Mouse (Mus musculus) cerebellum, adult 2 months (tissue): ENCODE measurements around the gene Tecpr1. TPM values are rescaled to one million over a fixed set of nuclear protein-coding genes. Genes with fewer than 3 reads are reported as not detected.
A peak's percentile ranks its signal among the peaks of the same experiment; 100 is the strongest.

ENCODE experiments used
- DNase-seq, 2 experiments: peaks; one replicate each; pipeline ENCODE4 v3.0.0; 2021
- H3K27ac ChIP-seq: fragments of 200-500 bp; 2 replicates; pipeline ENCODE4 v1.5.1; 2012; ENCODE audit warnings: low read length, control low read depth, inconsistent platforms; ENCODE audit not compliant: insufficient read depth
- H3K27me3 ChIP-seq: fragments of 200-500 bp; 2 replicates; pipeline ENCODE4 v1.6.1; 2012; ENCODE audit warnings: inconsistent platforms, mild to moderate bottlenecking, low read length, moderate library complexity; ENCODE audit not compliant: control insufficient read depth, insufficient read depth
- H3K4me1 ChIP-seq: fragments of 200-500 bp; 2 replicates; pipeline ENCODE4 v1.6.1; 2011; ENCODE audit warnings: low read length; ENCODE audit not compliant: control insufficient read depth, insufficient read depth
- H3K4me3 ChIP-seq: fragments of 200-500 bp; replicated peaks from 2 replicates; pipeline ENCODE3; 2011; ENCODE audit warnings: mild to moderate bottlenecking, low read depth, low read length, control low read depth; ENCODE audit not compliant: insufficient read depth
- CTCF ChIP-seq: fragments of 200-500 bp; IDR thresholded peaks from 2 replicates; pipeline ENCODE4 v1.5.1; 2011; ENCODE audit warnings: low read depth, mild to moderate bottlenecking, control low read depth, low read length, moderate library complexity, borderline replicate concordance; ENCODE audit not compliant: insufficient read depth
- POLR2A ChIP-seq: fragments of 200-500 bp; IDR thresholded peaks from 2 replicates; pipeline ENCODE4 v1.6.1; 2011; ENCODE audit warnings: low read length, control low read depth, borderline replicate concordance; ENCODE audit not compliant: insufficient read depth
- WGBS: fragments of 180-500 bp; shearing (Covaris S2); methylation state at CpG from one replicate; pipeline ENCODE4 v1.1.7; 2018; 5-methylcytosine and 5-hydroxymethylcytosine counted together
- polyA plus RNA-seq: library from polyadenylated mRNA; depleted of rRNA; stranded (reverse); fragments of >200 nt; gene quantifications from 2 replicates; pipeline ENCODE4 v1.2.3, GENCODE M21; 2012

The Tecpr1 gene
- polyA plus RNA-seq, 1 experiment = 164 TPM

DNA sequence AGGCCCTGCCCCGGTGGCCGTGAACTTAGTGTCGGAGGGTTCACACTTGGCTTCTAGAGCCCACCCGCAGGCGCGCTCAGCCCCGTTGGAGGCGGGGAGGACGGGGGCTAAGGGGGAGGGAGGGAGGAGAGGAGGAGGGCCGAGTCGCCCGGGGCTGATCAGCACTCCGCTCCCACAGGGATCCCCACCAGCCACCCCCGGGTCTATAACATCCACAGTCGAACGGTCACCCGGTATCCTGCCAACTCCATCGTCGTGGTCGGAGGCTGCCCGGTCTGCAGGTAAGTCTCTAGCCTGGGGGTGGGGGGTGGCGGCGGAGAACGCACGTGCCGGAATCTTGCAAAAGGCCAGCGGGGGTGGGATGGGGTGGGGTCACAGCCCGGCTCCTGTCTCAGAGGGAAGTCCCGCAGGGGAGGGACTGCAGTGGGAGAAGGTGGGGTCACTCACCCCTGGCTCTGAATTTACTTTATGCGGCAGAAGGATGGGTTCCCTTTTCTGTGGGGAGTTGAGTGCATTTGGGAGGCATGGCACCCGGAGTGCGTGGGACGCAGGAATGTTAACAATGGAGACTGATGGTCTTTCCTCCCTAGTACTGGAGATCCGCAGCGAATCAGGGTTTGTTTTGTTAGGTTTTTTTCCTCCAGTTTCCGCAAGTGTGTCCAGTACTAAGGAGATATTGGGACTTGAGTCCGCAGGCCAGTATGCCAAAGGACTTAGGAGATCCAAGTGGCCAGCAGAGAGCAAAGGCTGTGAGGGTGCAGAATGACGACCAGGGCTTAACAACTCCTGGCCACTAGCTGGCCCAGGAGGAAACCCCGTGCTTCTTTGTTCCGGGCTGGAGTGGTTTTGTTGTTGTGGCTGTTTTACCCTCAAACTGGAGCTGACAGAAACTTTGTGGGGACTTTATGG lies 32.5 kb upstream of the Tecpr1 start:
- no peaks in the 10 kb centered on the region for H3K27me3 ChIP-seq
- peak; percentile 51 to 55 for DNase-seq
- no peak overlapping the region for H3K27ac ChIP-seq
- under 1% methylated on average over 40 of the region's 40 CpGs for WGBS
- peak overlapping the region; percentile 75 for H3K4me3 ChIP-seq
- peaks cover 37% of the 10 kb centered on the region for H3K4me1 ChIP-seq
- TF ChIP-seq CTCF (no peak), POLR2A (no peak)

DNA sequence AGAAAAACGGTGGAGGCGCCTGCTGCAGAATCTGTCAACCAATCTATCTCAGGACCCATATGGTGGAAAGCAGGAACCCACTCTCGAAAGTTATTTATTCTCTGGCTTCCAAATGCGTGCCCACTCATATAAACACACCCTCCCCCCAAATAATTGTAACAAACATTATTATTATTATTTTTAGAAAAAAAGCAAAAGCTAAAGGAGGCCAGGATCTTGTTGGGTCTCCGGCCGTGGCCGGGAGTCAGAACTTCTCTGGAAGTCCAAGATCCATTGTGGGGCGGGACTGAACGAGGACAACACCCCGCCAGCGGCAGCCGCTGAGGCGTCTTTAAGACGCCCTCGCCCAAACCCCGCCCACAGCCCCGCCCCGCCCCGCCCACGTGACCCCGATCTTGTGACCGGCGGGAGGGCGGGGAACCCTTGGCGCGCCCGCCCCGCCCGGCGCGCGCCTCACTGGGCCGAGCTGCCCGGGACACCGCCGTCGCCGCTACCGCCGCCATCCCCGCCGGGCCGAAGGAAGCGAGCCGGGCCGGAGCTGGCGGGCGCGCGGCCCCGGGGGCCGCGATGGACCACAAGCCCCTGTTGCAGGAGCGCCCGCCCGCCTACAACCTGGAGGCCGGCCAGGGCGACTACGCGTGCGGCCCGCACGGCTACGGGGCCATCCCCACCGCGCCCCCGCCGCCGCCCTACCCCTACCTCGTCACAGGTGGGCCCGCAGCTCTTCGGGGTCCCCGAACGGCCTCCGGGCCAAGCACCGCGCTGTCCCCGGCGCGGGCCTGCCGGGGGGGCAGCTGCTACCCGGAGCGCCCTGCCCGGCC lies 31.6 kb upstream of the Tecpr1 start:
- Histone ChIP-seq H3K27me3 (no peaks in the 10 kb centered on the region), H3K4me3 (peak overlapping the region; percentile 78), H3K4me1 (peaks cover 29% of the 10 kb centered on the region), H3K27ac (no peak overlapping the region)
- no peak for TF ChIP-seq CTCF
- TF ChIP-seq POLR2A = no peak; the same call in 1 of the 2 replicates
- WGBS = 1% methylated on average over 72 of the region's 84 CpGs
- DNase-seq = peak; percentile 84 to 85

DNA sequence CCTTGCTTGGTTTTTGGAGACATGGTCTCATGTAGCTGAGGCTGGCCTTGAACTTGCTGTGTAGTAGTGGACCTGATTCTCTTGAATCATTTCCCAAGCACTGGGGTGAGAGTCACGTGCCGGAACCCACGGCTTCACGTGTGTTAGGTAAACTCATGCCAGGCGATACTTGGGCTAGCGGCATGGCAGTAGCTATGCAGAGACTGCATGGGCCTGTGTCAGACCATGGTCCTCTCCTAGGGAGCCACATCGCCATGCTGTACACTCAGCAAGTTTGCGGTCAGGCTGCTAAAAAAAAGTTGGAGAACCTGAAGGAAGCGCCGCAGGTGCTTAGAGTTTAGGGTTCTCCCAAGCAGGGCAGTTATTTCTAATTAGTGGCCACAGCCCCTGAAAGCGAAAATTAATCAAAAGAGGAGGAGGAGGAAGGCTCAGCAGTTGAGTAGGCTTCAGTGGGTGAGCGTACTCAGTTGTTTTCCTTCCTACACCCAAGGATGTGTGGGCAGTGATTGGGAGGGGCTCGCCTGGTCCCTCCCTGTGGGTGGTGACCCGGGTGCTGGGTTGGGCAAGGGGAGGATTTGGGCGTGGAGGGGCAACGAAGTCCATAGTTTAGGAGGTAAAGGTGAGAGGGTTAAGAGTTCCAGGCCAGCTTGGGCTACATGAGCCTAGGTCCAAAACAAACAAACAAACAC lies 30.9 kb upstream of the Tecpr1 start:
- peak overlapping the region; percentile 78 for H3K4me3 ChIP-seq
- H3K4me1 ChIP-seq = peaks cover 27% of the 10 kb centered on the region
- WGBS = 60% methylated on average over 16 of the region's 16 CpGs
- H3K27me3 ChIP-seq = no peaks in the 10 kb centered on the region
- no peak for TF ChIP-seq POLR2A
- no peak for TF ChIP-seq CTCF
- peak in 1 of 2 experiments; percentile 37 for DNase-seq
- no peak overlapping the region for H3K27ac ChIP-seq

DNA sequence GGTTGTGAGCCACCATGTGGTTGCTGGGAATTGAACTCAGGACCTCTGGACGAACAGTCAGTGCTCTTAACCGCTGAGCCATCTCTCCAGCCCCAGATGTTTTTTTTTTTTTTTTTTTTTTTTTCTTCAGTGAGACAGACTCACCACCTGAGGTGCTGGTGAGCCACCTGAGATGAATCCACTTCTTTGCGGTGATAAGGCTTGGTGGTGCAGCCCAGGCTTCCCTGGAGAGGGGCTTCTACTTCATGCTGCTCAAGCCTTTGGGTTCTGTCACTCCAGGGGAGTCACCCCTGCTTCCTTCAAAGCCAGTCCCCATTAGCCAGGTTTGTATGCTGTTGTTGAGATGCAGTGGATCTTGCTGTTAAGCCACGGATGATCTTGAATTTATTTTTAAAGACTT lies 29.8 kb upstream of the Tecpr1 start:
- TF ChIP-seq CTCF (no peak), POLR2A (no peak)
- H3K4me1 ChIP-seq = peaks cover 18% of the 10 kb centered on the region
- H3K4me3 ChIP-seq = no peak overlapping the region
- WGBS = 70% methylated on average over 4 of the region's 4 CpGs
- H3K27ac ChIP-seq = no peak overlapping the region
- no peak for DNase-seq
- no peaks in the 10 kb centered on the region for H3K27me3 ChIP-seq

DNA sequence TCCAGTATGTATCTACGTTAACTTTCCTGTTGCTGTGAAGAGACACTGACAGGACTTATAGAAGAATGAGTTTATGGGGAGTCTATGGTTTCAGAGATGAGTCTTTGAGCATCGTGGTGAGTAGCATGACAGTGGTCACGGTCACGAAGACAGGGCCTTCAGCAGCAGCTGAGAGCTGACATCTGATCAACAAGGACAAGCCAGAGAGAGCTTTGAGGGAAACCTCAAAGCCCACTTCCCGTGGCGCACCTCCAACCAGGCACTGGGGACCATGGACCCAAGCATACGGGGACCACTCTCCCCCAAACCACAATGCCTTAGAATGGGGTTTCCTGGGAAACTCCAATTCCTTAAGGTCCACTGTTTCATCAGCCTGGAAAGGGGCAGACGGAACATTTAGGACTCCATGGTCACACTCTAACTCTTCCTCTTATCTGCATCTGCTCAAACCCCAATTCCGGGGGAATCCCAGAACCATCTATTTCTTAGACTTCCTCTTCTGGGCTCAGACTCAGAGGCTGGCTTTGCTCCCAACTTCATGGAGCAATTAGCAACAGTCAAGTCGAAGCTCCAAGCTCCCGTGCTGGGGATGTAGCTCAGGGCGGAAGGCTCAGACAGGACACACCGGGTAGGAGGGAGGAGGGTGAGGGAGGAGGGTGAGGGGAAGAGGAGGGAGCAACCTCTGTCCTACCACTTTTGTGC lies 28.6 kb upstream of the Tecpr1 start:
- no peak for DNase-seq
- TF ChIP-seq CTCF = no peak
- no peak for TF ChIP-seq POLR2A
- 73% methylated on average over 13 of the region's 13 CpGs for WGBS
- peaks cover 6% of the 10 kb centered on the region for H3K4me1 ChIP-seq
- H3K4me3 ChIP-seq = no peak overlapping the region
- H3K27ac ChIP-seq = no peak overlapping the region
- no peaks in the 10 kb centered on the region for H3K27me3 ChIP-seq

DNA sequence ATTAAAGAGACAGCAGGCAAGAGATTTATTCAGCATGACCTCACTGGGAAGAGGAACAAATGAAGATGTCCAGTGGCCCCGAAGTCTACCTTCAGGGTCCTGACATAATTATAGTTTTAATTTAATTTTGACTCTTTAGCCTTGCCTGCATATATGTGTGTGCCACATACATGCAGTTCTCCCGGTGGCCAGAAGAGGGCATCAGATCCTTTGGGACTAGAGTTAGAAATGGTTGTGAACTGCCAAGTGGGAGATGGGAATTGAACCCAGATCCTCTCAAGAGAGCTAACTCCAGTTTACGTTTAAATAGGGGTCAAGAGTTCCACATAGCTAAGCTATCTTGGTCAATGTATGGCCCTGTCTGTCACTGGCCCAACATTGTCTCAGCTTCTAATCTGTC lies 26.5 kb upstream of the Tecpr1 start:
- Histone ChIP-seq H3K27ac (no peak overlapping the region), H3K4me3 (no peak overlapping the region), H3K4me1 (no peaks in the 10 kb centered on the region), H3K27me3 (no peaks in the 10 kb centered on the region)
- no peak for DNase-seq
- 80% methylated on average over 3 of the region's 3 CpGs for WGBS
- TF ChIP-seq POLR2A (no peak), CTCF (peak; percentile 19; the same call in 1 of the 2 replicates)

DNA sequence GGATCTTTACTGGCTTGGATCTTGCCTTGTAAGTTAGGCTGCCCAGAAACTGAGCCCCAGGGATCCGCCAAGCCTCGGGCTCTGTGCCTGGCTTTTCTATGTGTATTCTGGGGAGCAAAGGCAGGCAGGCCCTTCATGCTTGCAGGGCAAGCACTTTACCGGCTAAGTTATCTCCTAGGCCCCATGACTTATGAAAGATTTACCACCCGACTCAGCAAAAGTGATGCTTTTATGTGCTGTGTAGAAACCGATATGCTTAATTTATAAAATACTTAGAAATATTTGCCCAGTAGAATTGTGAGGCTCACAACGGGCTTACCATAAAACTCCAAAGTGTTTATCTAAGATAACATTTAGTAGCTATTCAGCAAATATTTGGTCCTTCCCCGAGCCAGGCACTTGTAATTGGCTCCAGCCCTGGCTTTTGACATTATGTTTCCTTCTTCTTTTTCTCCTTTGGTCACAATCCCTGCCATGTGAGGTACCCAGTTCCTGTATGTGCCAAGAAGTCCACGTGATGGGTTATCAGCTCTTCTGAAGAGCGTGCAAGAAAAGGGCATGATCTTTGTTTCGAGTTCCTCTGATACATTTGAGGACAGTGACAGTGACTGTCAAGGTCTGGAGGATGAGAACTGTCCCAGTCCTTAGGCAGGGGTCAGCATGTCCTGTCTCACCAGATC lies 24.6 kb upstream of the Tecpr1 start:
- Histone ChIP-seq H3K27me3 (no peaks in the 10 kb centered on the region), H3K4me3 (no peak overlapping the region), H3K27ac (no peak overlapping the region), H3K4me1 (no peaks in the 10 kb centered on the region)
- 64% methylated on average over 10 of the region's 10 CpGs for WGBS
- no peak for TF ChIP-seq POLR2A
- no peak for TF ChIP-seq CTCF
- no peak for DNase-seq
